Mouse (Mus musculus) cortical plate, adult 2 months (tissue): ENCODE measurements at regions not wholly inside any gene's neighbourhood (a gene's known extent, or its start where the extent isn't known, plus 50 kb on each side); places are given as distances from the start of the nearest gene placed in this dataset.

Experiments
- H3K27ac ChIP-seq: fragments of 200-500 bp; 2 replicates; pipeline ENCODE4 v1.5.1; 2012; ENCODE audit warnings: low read length, control low read depth, inconsistent platforms; ENCODE audit not compliant: insufficient read depth
- H3K4me1 ChIP-seq: fragments of 200-500 bp; 2 replicates; pipeline ENCODE4 v1.6.1; 2011; ENCODE audit warnings: low read length; ENCODE audit not compliant: control insufficient read depth, insufficient read depth
- H3K4me3 ChIP-seq: fragments of 200-500 bp; 2 replicates; pipeline ENCODE4 v1.5.1; 2011; ENCODE audit warnings: mild to moderate bottlenecking, low read length, control low read depth; ENCODE audit not compliant: insufficient read depth
- CTCF ChIP-seq: fragments of 200-500 bp; IDR thresholded peaks from 2 replicates; pipeline ENCODE4 v1.5.1; 2011; ENCODE audit warnings: mild to moderate bottlenecking, control low read depth, low read length; ENCODE audit not compliant: insufficient read depth; ENCODE audit errors: extremely low read depth
- POLR2A ChIP-seq: fragments of 200-500 bp; IDR thresholded peaks from 2 replicates; pipeline ENCODE4 v1.6.1; 2011; ENCODE audit warnings: mild to moderate bottlenecking, low read length, control low read depth; ENCODE audit not compliant: insufficient read depth; ENCODE audit errors: extremely low read depth

DNA sequence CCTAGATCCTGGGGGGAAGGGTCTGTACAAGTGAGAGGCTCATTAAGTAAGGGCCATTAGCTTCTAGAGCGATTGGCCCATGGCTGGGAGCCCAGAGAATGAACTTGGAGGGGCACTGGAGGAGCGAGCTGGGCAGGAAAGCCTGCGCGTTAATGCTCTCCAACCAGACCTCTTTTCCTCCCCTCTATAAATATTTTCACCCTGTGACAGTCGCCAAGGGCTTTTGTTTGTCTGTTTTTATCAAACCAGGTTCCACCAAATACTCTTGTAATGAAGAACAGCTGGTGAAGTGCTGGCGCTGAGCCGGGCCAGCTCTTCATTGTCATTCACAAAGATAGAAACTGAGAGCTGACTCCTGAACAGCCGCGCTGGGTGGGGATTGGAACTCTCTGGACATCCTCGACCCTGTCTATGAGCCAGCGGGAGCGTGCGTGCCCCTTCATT lies 63.9 kb upstream of the Ccn6 start:
- Histone ChIP-seq H3K27ac (no peak overlapping the region), H3K4me3 (no peak overlapping the region), H3K4me1 (no peaks in the 10 kb centered on the region)
- TF ChIP-seq POLR2A (no peak), CTCF (no peak)

DNA sequence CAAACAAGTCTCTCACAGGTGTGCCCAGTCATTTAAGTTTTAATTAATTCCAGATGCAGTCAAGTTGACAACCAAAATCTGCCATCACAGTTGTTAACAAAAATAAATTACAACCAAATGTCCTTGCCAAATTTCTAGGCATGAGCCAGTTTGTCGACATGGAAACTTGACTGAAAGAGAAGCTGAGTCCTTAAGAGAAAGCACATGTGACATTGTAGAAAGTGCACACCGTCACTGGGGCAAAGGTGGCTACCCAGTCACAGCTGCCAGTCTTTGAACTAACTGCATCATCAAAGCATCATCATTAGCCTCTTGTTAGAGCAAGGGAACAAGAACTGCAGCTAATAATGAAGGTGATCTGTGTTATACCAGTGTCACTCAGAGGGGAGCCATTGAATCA lies 62.9 kb upstream of the Ccn6 start:
- TF ChIP-seq POLR2A, result no peak
- TF ChIP-seq CTCF, result no peak
- no peaks in the 10 kb centered on the region for H3K4me1 ChIP-seq
- H3K27ac ChIP-seq, result no peak overlapping the region
- no peak overlapping the region for H3K4me3 ChIP-seq

DNA sequence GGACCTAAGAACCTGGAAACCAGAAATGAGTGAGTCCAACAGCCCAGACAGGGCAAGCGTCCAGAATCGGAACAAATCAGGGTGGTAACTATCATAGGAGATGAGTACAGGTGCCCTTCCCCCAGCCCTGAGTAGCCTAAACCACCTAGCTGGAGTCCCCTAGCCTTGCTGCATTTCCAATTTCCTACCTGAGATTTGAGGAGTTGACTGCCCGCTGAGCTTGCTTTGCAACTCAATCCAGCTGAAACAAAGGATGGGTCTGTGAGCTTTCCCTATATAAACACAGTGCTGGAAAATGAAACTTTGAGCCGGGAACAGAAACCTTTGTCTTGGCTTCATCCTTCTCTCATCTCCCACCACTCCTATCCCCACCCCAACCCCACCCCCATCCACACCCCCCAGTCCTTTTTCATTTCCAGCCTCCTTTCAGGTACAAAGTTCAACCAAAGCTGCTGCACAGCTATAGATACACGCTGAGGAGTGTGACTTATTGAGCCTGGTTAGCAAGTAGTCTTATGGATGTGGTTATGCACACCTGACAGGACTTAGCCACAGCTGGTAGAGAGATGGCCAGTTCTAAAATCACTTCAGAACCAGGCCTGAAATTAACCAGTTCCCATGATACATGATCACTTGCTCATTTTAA lies 61.0 kb upstream of the Ccn6 start:
- no peak for TF ChIP-seq POLR2A
- no peak for TF ChIP-seq CTCF
- H3K4me3 ChIP-seq, result no peak overlapping the region
- H3K27ac ChIP-seq, result no peak overlapping the region
- no peaks in the 10 kb centered on the region for H3K4me1 ChIP-seq

DNA sequence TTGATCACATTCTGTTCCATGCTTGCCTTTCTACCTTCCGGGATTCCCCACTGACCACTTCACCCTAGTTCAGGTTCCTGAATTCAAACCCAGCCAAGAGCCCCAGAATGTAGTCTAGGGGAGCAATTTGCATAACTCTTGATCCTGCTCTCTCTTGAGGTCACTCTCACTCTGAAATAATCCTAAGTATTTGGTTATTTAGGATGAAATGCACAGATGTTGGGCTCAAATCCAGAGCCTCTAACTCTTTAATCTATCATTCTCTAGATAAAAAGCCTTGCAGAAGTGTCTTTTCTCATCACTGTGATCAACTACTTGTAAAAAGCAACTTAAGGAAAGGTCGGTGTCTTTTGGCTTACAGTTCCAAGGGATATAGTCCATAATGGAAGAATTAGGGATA lies 57.4 kb upstream of the Ccn6 start:
- Histone ChIP-seq H3K27ac (no peak overlapping the region), H3K4me1 (no peaks in the 10 kb centered on the region), H3K4me3 (no peak overlapping the region)
- TF ChIP-seq CTCF, result no peak
- TF ChIP-seq POLR2A, result no peak

DNA sequence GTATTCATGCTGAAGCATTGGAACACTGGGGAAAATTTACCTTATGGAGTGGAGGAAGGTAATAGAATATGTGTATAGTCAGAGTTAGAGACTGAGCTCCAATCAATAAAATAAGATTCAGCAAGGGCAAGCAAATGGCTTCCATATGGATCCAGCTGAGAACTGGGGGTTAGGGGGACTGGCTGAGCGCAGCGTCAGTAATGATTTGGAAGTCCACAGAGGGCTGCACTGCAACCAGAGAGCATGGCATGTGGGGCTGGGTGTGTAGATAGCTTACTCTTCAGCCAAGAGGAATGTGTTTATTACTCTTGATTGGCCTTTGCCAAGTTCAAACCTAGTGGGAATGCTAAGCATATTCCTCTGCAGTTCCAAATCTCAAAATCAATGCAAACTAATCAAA lies 55.8 kb upstream of the Ccn6 start:
- no peak overlapping the region for H3K27ac ChIP-seq
- no peak overlapping the region for H3K4me3 ChIP-seq
- no peaks in the 10 kb centered on the region for H3K4me1 ChIP-seq
- TF ChIP-seq POLR2A (no peak), CTCF (no peak)

DNA sequence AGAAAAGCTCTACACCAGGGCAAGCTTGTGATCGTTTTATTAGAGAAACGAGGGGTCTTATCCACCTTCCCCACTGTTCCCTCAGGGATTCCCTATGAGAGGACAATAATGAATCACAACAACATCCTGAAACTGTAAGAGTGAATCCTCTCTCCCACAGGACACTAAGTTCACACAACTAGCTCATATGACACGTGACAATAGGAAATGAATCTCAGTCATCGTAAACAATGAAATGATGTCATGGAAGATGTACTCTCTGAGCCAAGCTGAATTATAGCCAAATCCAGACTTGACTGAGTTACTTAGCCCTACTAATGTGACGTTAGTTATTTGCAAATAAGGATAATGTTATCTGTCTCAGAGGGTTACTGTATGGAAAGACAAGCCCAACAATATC lies 54.6 kb upstream of the Ccn6 start:
- no peaks in the 10 kb centered on the region for H3K4me1 ChIP-seq
- no peak for TF ChIP-seq CTCF
- no peak for TF ChIP-seq POLR2A
- no peak overlapping the region for H3K4me3 ChIP-seq

DNA sequence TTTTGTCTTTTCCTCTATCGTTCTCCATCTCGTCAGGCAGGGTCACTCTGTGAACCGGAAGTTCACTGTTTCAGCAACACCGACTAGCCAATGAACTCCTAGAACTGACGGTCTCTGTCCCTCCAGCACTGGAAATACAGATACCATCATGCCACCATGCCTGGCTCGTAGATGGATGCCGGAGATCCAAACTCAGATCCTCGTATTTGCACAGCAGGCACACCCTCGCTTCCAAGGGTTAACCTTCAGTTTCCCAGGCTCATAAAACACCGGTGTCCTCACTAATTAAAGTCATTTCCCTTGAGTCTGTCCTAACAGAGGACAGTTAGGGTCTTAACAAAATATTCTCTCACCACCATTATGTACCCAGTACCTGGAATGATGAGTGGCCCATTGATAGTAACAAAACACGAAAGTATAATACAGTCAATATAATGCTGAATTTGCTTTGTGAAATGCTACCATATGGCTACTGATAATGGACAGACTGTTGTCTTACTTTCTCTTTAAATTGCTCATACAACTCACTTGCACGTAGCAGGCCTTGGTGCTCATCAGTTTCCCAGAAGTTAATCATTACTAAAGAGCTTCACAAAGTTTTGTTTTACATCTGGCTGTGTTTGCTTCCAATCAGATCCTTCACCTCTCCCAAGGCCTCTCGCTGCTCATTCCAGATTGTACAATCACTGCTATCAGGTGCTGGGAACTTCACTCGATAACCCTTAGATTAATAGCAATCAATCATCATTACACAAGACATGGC lies 52.7 kb upstream of the Ccn6 start:
- no peak for TF ChIP-seq CTCF
- TF ChIP-seq POLR2A, result no peak
- no peak overlapping the region for H3K4me3 ChIP-seq
- H3K4me1 ChIP-seq, result no peaks in the 10 kb centered on the region
- H3K27ac ChIP-seq, result no peak overlapping the region

More for the DNA sequence above, 54.6 kb upstream of the Ccn6 start:
- H3K27ac ChIP-seq, result no peak overlapping the region

DNA sequence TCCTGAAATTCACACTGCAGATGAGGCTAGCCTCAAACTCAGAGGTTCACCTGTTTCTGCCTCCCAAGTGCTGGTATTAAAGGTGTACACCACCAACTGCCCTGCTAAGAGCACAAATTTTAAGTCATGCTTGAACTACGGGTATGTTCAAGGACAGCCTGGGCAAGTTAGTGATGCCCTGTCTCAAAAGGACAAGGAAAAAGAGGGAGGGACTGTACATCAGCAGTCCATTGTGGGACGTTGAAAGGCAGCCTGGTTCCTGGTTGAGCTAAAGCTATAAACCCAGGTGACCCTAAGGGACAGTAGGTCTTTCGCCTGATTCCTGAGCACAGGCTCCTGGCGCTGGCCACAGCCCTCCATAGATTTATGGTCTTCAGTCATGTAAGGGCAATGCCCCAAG lies 51.0 kb upstream of the Ccn6 start:
- Histone ChIP-seq H3K4me1 (no peaks in the 10 kb centered on the region), H3K4me3 (no peak overlapping the region), H3K27ac (no peak overlapping the region)
- TF ChIP-seq CTCF (no peak), POLR2A (no peak)
